Mouse (Mus musculus) heart, postnatal 0 days (tissue): ENCODE measurements around the gene Ubb. TPM values are rescaled to one million over a fixed set of nuclear protein-coding genes. Genes with fewer than 3 reads are reported as not detected.
"Not testable (repeated sequence)": the region's sequence is repeated elsewhere in the genome, so short reads cannot be mapped to it uniquely, and the experiment has no call there.

Experiments
- ATAC-seq: fragments of 200-750 bp; cut with Nextera tagmentation; 2 replicates; pipeline ENCODE4 v1.8.0; 2017; ENCODE audit warnings: low read depth, moderate number of reproducible peaks, moderate library complexity; ENCODE audit not compliant: insufficient read depth
- DNase-seq: peaks from one replicate; pipeline ENCODE4 v3.0.0-alpha.2; 2016; ENCODE audit warnings: low spot score
- H3K27ac ChIP-seq: fragments of 300-500 bp; sonication (generic); 2 replicates; pipeline ENCODE4 v1.5.1; 2014; ENCODE audit warnings: low read depth, mild to moderate bottlenecking
- H3K27me3 ChIP-seq: fragments of 300-500 bp; sonication (generic); 2 replicates; pipeline ENCODE4 v1.6.1; 2014; ENCODE audit warnings: low read length, mixed read lengths; ENCODE audit not compliant: control insufficient read depth, insufficient read depth
- H3K36me3 ChIP-seq: fragments of 300-500 bp; sonication (generic); replicated peaks from 2 replicates; pipeline ENCODE4 v1.6.1; 2014; ENCODE audit warnings: low read length, mixed read lengths; ENCODE audit not compliant: control insufficient read depth, insufficient read depth
- H3K4me1 ChIP-seq: fragments of 300-500 bp; sonication (generic); 2 replicates; pipeline ENCODE4 v1.6.1; 2014; ENCODE audit warnings: antibody characterized with exemption; ENCODE audit not compliant: control insufficient read depth, insufficient read depth
- H3K4me2 ChIP-seq: fragments of 300-500 bp; sonication (generic); 2 replicates; pipeline ENCODE4 v1.6.1; 2014; ENCODE audit warnings: low read depth, mild to moderate bottlenecking, low read length, moderate library complexity
- H3K4me3 ChIP-seq: fragments of 300-500 bp; sonication (generic); 2 replicates; pipeline ENCODE4 v1.5.1; 2014; ENCODE audit warnings: low read depth, low read length
- H3K9ac ChIP-seq: fragments of 300-500 bp; sonication (generic); replicated peaks from 2 replicates; pipeline ENCODE4 v1.6.1; 2014; ENCODE audit warnings: low read depth, low read length, mixed read lengths
- H3K9me3 ChIP-seq: fragments of 300-500 bp; sonication (generic); replicated peaks from 2 replicates; pipeline ENCODE4 v1.6.1; 2016; ENCODE audit warnings: low read length; ENCODE audit not compliant: control insufficient read depth
- CTCF ChIP-seq: IDR thresholded peaks from 2 replicates; pipeline ENCODE4 v1.5.1; 2016; ENCODE audit warnings: antibody characterized with exemption, control low read depth, low read depth
- EP300 ChIP-seq: IDR thresholded peaks from 2 replicates; pipeline ENCODE4 v1.6.1; 2016; ENCODE audit warnings: antibody characterized with exemption, low read depth
- WGBS: fragments of 180-500 bp; shearing (Covaris S2); extraction: QIAGEN DNeasy Blood & Tissue Kit; methylation state at CpG from one replicate; pipeline ENCODE4 v1.1.7; 2014; 5-methylcytosine and 5-hydroxymethylcytosine counted together
- polyA plus RNA-seq: library from polyadenylated mRNA; unstranded; fragments of >200 nt; fragmentation: Nextera tagmentation; extraction: Ambion mirVana; gene quantifications from 2 replicates; pipeline ENCODE4 v1.2.1, GENCODE M21; 2015
- total RNA-seq: library from RNA; depleted of rRNA; stranded (reverse); fragments of >200 nt; gene quantifications from 2 replicates; pipeline ENCODE4 v1.2.3, GENCODE M21; 2014; ENCODE audit warnings: low replicate concordance; rRNA removed

The Ubb gene
- 704 and 828 TPM in 2 replicates for total RNA-seq
- 1,871 and 2,053 TPM in 2 replicates for polyA plus RNA-seq

GRCm38 (mm10) chr11:62550727-62551225 is at the start of gene Ubb:
TSS of gene Ubb (plus strand) at chr11:62551171.
- peak within 1 kb of the TSS; percentile 77 for H3K4me3 ChIP-seq
- TF ChIP-seq EP300 (no peak), CTCF (no peak)
- H3K9ac ChIP-seq = peak within 1 kb of the TSS; percentile 92
- H3K36me3 ChIP-seq = peaks cover 18% of the 10 kb centered on the region
- DNase-seq = peak; percentile 100
- WGBS = under 1% methylated on average over 40 of the region's 40 CpGs
- no peaks in the 10 kb centered on the region for H3K9me3 ChIP-seq
- H3K4me2 ChIP-seq = peak within 1 kb of the TSS; percentile 94
- no peaks in the 10 kb centered on the region for H3K27me3 ChIP-seq
- peak; percentile 96 for ATAC-seq
- peak within 1 kb of the TSS; percentile 99 for H3K27ac ChIP-seq
- peaks cover 26% of the 10 kb centered on the region for H3K4me1 ChIP-seq

- Histone ChIP-seq H3K4me1 (no peaks in the 10 kb centered on the region), H3K4me2 (no peak overlapping the region), H3K27me3 (no peaks in the 10 kb centered on the region), H3K9me3 (no peaks in the 10 kb centered on the region), H3K9ac (no peak overlapping the region), H3K4me3 (no peak overlapping the region), H3K36me3 (no peaks in the 10 kb centered on the region), H3K27ac (no peak overlapping the region)
- DNase-seq (no peak), ATAC-seq (no peak)
- TF ChIP-seq EP300 (no peak), CTCF (no peak)
- 87% methylated on average over 4 of the region's 4 CpGs for WGBS
These were observed 43.3 kb upstream of the Ubb start for GRCm38 (mm10) chr11:62507683-62508082.

GRCm38 (mm10) chr11:62508365-62508764 is 42.6 kb upstream of the Ubb start:
- not testable (repeated sequence) for H3K9me3 ChIP-seq, H3K4me2 ChIP-seq, H3K4me3 ChIP-seq, ATAC-seq, H3K4me1 ChIP-seq, H3K9ac ChIP-seq, H3K27ac ChIP-seq, H3K36me3 ChIP-seq, DNase-seq, H3K27me3 ChIP-seq
- 94% methylated on average over 13 of the region's 13 CpGs for WGBS

GRCm38 (mm10) chr11:62508816-62509215 is 42.2 kb upstream of the Ubb start:
- not testable (repeated sequence) for ATAC-seq, H3K9me3 ChIP-seq, H3K27me3 ChIP-seq, DNase-seq, H3K4me1 ChIP-seq, H3K9ac ChIP-seq, H3K4me3 ChIP-seq, H3K4me2 ChIP-seq, H3K27ac ChIP-seq, H3K36me3 ChIP-seq
- 91% methylated on average over 5 of the region's 5 CpGs for WGBS

- Histone ChIP-seq H3K9ac (no peak overlapping the region), H3K4me2 (no peak overlapping the region), H3K27me3 (no peaks in the 10 kb centered on the region), H3K4me1 (no peaks in the 10 kb centered on the region), H3K9me3 (no peaks in the 10 kb centered on the region), H3K27ac (no peak overlapping the region), H3K36me3 (no peaks in the 10 kb centered on the region), H3K4me3 (no peak overlapping the region)
- WGBS = 77% methylated on average over 3 of the region's 3 CpGs
- TF ChIP-seq EP300 (no peak), CTCF (no peak)
- no peak for ATAC-seq
- no peak for DNase-seq
These were observed 41.4 kb upstream of the Ubb start for GRCm38 (mm10) chr11:62509571-62509970.

GRCm38 (mm10) chr11:62510956-62511355 is 40.0 kb upstream of the Ubb start:
- ATAC-seq = no peak
- no peak for TF ChIP-seq EP300
- TF ChIP-seq CTCF = no peak

More at GRCm38 (mm10) chr11:62510956-62511355, 40.0 kb upstream of the Ubb start:
- Histone ChIP-seq H3K4me2 (no peak overlapping the region), H3K4me1 (no peaks in the 10 kb centered on the region), H3K27ac (no peak overlapping the region), H3K27me3 (no peaks in the 10 kb centered on the region), H3K9ac (no peak overlapping the region), H3K36me3 (no peaks in the 10 kb centered on the region), H3K4me3 (no peak overlapping the region), H3K9me3 (no peaks in the 10 kb centered on the region)
- 86% methylated on average over 5 of the region's 5 CpGs for WGBS
- DNase-seq = no peak
